Mouse (Mus musculus) small intestine, adult 2 months (tissue): Measurements from ENCODE around the gene Gm6502. TPM values are rescaled to one million over a fixed set of nuclear protein-coding genes. Genes with fewer than 3 reads are reported as not detected.
"Not testable (repeated sequence)": the region's sequence is repeated elsewhere in the genome, so short reads cannot be mapped to it uniquely, and the experiment has no call there.

ENCODE experiments used
- H3K27ac ChIP-seq: fragments of 200-500 bp; 2 replicates; pipeline ENCODE4 v1.5.1; 2012; ENCODE audit warnings: low read depth, low read length, control low read depth, inconsistent platforms; ENCODE audit not compliant: insufficient read depth
- H3K27me3 ChIP-seq: fragments of 200-500 bp; 2 replicates; pipeline ENCODE4 v1.6.1; 2012; ENCODE audit warnings: mild to moderate bottlenecking, moderate library complexity, low read length, inconsistent platforms; ENCODE audit not compliant: control insufficient read depth, insufficient read depth
- H3K36me3 ChIP-seq: fragments of 200-500 bp; 2 replicates; pipeline ENCODE4 v1.6.1; 2012; ENCODE audit warnings: mild to moderate bottlenecking, low read length, control low read depth, inconsistent platforms; ENCODE audit not compliant: control insufficient read depth, insufficient read depth
- H3K4me1 ChIP-seq: fragments of 200-500 bp; 2 replicates; pipeline ENCODE4 v1.6.1; 2012; ENCODE audit warnings: low read length, inconsistent platforms, mixed read lengths; ENCODE audit not compliant: control insufficient read depth, insufficient read depth, insufficient read length
- H3K4me3 ChIP-seq: fragments of 200-500 bp; 2 replicates; pipeline ENCODE4 v1.5.1; 2012; ENCODE audit warnings: low read depth, mild to moderate bottlenecking, control low read depth, inconsistent platforms, low read length, moderate library complexity
- WGBS: fragments of 180-500 bp; shearing (Covaris S2); methylation state at CpG from one replicate; pipeline ENCODE4 v1.1.7; 2018; 5-methylcytosine and 5-hydroxymethylcytosine counted together
- polyA plus RNA-seq: library from polyadenylated mRNA; depleted of rRNA; stranded (reverse); fragments of >200 nt; gene quantifications from 2 replicates; pipeline ENCODE4 v1.2.3, GENCODE M21; 2012; rRNA removed

The Gm6502 gene
- polyA plus RNA-seq: not detected in 2 replicates

DNA sequence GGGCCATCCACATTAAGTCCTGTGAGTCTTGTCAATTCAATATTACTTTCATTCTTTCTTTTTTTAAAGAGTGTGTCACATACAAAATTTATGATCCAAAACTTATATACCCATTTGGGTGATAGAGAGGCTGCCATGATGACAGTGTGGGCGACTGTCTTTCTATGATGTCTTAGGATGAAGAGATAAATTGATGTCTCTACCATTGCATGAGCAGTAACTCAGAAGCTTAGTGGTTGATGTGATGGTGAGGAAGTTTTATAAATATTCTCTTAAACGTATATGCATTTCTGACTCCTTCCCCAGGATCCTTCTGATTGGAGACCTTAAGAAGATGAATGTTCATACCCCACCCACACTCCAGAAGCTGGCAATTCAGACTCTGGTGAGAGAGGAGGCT, at the start of gene Gm6502:
TSS of gene Gm6502 (plus strand) at position 301 of the 400 bp plus-strand sequence.
- H3K36me3 ChIP-seq, H3K4me3 ChIP-seq, H3K4me1 ChIP-seq, H3K27ac ChIP-seq, H3K27me3 ChIP-seq: not testable (repeated sequence)
- WGBS: no CpG with 5 or more reads among the region's 2 CpGs

DNA sequence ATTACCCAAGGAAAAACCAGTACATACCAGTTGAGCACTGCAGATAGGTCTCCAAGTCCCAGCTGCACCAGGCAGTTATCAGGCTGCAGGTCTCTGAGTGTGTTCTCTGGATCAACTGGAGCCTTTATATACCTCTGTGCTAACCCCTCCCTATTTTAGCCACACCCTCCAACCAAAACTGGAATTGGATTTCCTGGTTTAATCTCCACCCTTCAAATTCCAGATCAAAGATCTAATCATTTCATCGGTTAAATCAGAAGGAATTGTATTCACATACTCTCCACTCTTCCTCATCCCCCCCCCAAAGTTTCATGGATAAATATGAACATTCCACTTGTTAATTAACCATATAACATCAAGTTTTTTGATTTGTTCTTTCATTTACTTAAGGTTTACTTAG, 7.5 kb upstream of the Gm6502 start, which contains the start of gene A430089I19Rik:
TSS of gene A430089I19Rik (minus strand) at position 101 of the 400 bp plus-strand sequence.
- H3K4me3 ChIP-seq, H3K27me3 ChIP-seq, H3K27ac ChIP-seq, H3K36me3 ChIP-seq, H3K4me1 ChIP-seq: not testable (repeated sequence)
- 56% methylated on average over 1 of the region's 1 CpGs for WGBS

GRCm38 (mm10) chr5:94339449-94339848, 25.2 kb downstream of the Gm6502 start, which contains the start of gene AA792892:
Gene AA792892 (plus strand): TSS chr5:94339749.
- WGBS: no CpG with 5 or more reads among the region's 2 CpGs
- H3K27ac ChIP-seq, H3K27me3 ChIP-seq, H3K4me3 ChIP-seq, H3K36me3 ChIP-seq, H3K4me1 ChIP-seq: not testable (repeated sequence)

Other genes with a start within 250 kb of the Gm6502 start
- gene BC061212, start 243.9 kb upstream of the Gm6502 start, polyA plus RNA-seq: not detected in 2 replicates
- gene Gm6351, start 238.1 kb upstream of the Gm6502 start, polyA plus RNA-seq: not detected in 2 replicates
- not detected in 2 replicates for gene Gm3106, start 96.4 kb upstream of the Gm6502 start, polyA plus RNA-seq
- not detected in 2 replicates for gene A430089I19Rik, start 7.6 kb upstream of the Gm6502 start, polyA plus RNA-seq
- not detected in 2 replicates for gene AA792892, start 25.3 kb downstream of the Gm6502 start, polyA plus RNA-seq
- not detected in 2 replicates for gene Gm7682, start 131.3 kb downstream of the Gm6502 start, polyA plus RNA-seq
- not detected in 2 replicates for gene Gm3139, start 211.9 kb downstream of the Gm6502 start, polyA plus RNA-seq